Mouse (Mus musculus): Measurements from ENCODE around the gene Abhd17a. TPM values are rescaled to one million over a fixed set of nuclear protein-coding genes. Genes with fewer than 3 reads are reported as not detected.

Abhd17a gene
- total RNA-seq, 2 experiments from 2014 or later, result 94.5 to 102 TPM

DNA sequence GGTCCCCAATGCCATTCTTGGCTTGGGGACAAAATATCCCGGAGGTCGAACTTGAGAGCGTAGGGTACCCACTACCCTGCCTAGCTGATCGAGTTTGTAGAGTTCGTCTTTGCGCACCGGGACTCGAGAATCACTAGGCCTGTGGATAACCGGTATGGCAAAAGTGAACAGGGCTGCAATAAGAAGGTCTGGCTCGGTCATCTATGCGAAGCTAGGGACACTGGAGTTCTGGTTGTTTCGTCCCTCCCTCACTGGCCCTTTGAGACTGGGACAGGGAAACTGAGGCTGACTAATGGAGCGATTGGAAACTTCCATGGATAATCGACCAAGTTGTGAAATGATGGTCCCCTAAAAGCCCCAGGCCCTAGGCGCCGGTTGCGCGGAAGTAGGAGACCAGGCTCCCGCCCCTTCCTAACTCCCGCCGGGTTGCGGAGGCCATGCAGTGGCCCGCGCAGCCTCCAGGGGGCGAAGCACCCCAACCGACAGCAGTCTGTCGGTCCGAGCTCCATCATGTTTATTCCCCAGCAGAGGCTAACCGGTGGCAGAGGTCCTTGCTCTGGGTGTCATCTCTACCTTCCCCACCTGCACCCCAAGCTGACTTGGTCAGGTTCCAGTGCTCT is 11.9 kb downstream of the Abhd17a start:
- DNase-seq (ENCODE audit: low spot score in 2 of 2), result peak; percentile 76 to 82

DNA sequence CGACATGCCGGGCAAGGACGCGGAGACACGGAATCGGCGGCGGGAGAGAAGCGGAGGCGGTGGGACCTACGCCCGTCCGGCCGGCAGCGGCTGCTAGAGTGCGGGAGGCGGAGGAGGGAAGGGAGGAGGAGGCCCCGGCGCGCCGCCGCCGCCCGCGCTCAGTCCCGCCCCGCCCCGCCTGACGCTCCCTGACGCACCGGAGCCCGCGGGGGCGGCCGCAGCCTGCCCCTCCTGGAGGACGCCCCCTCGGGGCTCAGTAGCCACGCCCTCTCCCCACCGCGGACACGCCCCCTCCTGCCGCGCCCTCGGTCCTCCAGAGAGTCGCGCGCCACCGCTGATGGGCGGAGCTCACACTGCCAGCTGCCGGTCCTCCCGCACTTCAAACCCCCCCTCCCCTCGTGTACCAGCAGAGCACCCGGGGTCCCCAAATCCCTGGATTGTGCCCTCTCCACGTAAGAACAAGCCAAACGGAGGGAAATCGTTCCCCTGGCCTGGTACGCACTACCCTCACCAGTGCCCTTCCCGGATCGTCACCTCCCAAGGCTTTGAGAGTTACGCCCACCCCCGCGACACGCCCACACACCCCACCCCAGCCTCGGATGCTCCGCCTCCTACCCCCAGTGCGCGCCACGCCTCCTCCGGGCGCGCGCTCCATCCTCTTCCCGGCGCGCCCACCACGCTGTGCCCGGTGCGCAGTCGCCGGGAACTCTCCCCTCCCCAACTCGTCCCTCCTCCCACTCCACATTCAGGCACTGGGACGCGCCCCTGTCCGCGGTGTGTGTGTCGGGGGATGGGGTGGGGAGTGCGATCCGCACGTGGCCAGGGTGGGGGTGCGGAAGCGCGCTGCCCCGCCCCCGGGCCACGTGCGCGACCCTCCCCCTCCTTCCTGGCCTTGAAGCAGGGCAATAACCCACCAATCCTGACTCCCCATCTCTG is 12.7 kb downstream of the Abhd17a start, which contains the start of gene Klf16:
Gene Klf16 (minus strand): TSS at position 127 of the 936 bp plus-strand sequence.
- DNase-seq (ENCODE audit: low spot score in 2 of 2), result peak; percentile 99 to 100

DNA sequence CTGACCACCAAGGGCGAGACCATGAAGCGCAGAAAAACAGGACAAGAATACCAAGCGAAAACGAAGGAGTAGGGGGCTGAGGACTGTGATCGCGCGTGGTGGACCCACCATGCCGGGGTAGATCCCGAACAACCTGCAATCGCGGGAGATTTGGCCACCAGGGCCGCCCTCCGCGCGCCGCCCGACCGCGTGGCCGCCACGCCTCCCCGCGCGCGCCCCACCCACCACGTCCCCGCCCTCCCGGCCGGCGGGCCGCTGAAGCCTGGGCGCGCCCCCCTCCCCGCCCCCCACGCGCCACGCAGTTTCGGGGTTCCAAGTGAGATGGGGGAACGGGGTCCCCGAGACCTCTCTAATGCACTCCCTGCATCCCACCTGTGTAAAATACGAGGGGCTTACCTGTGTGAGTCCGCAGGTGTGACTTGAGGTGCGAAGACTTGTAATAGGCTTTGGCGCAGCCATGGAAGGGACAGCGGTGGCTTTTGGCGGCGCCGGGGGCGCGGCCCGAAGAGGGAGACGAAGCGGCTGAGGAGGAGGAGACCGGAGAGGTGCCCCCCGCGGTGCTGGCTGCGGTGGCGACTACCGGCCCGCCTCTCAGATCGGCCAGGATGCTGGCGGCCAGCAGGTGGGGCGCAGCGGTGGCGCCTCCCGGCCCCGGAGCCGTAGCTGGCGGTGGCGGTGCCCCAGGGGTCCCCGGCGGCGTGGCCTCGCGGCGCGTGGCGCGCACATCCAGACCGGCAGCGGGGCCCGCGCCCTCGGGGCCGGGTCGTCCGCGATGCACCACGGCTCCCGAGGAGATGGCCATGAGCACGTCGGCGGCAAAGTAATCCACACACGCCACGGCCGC is 13.6 kb downstream of the Abhd17a start:
- peak; percentile 63 to 75 for DNase-seq (ENCODE audit: low spot score in 2 of 2)

- no peak for DNase-seq (ENCODE audit: low spot score in 2 of 2)
Measured at GRCm38 (mm10) chr10:80575925-80576324, 14.2 kb downstream of the Abhd17a start.

GRCm38 (mm10) chr10:80574896-80575295 is 15.2 kb downstream of the Abhd17a start:
- no peak for DNase-seq (ENCODE audit: low spot score in 2 of 2)

DNA sequence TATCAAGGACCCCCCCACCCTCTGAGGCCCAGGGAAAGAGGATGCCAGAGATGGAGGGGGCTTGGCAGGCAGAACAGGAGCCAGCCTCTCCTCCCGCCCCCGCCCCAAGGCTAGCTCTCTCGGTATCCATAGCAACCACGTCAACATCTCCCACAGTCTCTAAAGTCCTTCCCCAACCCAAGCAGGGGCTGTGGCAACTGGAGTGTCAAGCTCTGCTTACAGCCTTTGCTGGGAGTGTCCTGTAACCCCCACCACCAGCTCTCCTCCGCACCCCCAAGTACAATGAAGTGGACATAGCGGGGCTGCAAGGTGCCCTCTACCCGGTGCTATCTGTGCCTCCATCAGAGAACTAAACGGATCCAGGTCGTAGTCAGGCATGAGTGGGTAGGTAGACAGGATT is 16.2 kb downstream of the Abhd17a start:
- DNase-seq (ENCODE audit: low spot score in 2 of 2), result no peak

DNA sequence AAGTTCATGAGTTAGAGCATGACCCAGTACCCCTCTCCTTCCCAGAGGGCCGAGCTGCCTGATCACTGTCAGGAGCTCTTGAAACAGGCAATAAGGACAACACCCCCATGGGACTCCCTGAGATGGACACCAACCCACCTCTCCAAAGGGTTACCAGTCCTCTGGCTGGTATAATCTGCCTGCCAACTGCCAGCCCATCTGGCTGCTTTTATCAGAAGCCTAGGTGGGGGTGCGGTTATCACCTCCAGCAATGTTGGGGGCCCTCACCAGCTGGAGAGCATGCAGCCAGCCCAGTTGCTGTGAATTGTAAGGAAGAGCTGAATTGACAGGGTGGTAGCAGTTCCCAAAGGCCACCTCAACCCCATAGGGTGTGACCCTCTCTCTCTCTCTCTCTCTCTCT is 17.7 kb downstream of the Abhd17a start:
- DNase-seq (ENCODE audit: low spot score in 2 of 2), result no peak

GRCm38 (mm10) chr10:80570871-80571836 is 19.0 kb downstream of the Abhd17a start:
- DNase-seq (ENCODE audit: low spot score in 2 of 2), result no peak

- DNase-seq (ENCODE audit: low spot score in 2 of 2), result no peak
Measured at GRCm38 (mm10) chr10:80570419-80570818, 19.7 kb downstream of the Abhd17a start.

DNA sequence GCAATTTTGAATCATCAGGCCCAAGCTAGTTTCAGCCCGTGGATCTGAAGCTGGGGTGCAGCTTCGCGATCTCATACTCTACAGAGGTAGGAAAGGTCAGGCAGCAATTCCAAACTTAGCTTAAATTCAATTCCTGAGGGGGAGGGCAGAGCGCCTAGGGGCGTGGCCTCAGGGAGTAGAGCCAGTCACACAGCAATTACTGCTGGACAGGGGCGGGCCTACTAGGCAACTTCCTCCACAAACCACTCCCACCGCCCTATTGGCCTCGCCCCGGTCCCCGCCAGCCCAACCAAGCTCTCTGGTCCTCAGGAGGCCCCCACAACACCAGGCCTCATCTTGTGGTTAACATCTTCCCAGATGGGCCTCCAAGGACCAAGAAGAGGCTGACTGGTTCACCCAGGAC is 20.5 kb downstream of the Abhd17a start:
- DNase-seq (ENCODE audit: low spot score in 2 of 2), result peak in 1 of 2 experiments; percentile 57

DNA sequence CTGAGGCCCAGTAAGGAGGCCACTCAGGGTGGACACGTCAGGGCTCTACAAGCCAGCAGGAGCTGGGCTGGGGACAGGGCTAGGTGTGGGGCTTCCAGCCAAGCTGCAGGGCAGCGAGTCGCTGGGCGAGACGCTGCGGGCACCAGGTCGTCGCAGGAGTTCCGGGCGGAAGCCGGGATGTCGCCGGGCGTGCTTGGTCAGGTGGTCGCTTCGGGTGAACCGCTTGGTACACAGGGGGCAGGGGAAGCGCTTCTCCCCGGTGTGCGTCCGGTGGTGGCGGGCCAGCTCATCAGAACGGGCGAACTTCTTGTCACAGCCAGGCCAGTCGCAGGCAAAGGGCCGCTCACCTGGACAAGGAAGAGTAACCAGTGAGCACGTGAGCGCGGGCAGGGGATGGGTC is 21.3 kb downstream of the Abhd17a start:
- DNase-seq (ENCODE audit: low spot score in 2 of 2), result no peak

- peak; percentile 88 to 90 for DNase-seq (ENCODE audit: low spot score in 2 of 2)
Measured at GRCm38 (mm10) chr10:80566375-80567092, 23.6 kb downstream of the Abhd17a start.

DNA sequence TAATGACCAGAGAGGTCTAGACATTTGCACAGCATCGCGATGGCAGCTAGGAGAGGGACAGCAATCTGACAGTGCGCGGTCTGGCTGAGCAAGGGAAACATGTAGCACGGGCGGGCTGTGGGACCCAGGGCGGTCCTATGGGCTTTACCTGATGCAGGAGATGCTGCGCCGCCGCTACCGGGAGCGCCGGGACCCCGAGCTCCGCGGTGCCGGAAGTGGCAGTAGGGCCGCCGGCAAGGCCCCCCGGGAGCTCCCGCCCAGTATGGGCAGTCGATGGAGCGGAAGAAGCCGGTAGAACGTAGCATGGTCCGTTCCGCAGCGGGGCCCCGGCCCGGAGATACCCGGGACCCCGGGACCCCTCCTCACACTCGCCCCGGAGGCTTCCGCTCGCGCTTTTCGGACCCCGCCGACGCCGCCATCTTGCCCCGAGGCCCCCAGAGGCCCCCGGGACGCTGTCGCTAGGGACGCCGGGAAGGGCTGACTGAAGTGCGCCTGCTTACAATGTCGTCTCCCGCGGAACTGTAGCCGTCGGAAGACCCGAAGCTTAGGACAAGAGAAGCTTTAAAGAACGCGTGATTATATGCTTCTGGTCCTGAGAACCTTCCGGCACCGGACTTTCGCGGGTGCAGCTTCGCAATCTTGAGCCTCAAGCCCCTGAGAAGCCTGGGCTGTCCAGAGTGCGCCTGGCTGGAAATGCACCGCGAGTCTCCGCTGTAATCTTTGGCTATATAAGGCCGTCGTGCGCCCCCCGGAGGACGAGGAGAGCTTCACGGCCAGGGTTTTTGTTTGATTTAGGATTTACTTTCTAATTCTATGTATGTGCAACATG is 28.8 kb downstream of the Abhd17a start, which contains the start of gene Rexo1:
Gene Rexo1 (minus strand): TSS at position 445 of the 829 bp plus-strand sequence.
- peak; percentile 88 to 89 for DNase-seq (ENCODE audit: low spot score in 2 of 2)

GRCm38 (mm10) chr10:80560621-80561020 is 29.5 kb downstream of the Abhd17a start:
- DNase-seq (ENCODE audit: low spot score in 2 of 2), result no peak

- no peak for DNase-seq (ENCODE audit: low spot score in 2 of 2)
Measured at GRCm38 (mm10) chr10:80559431-80559830, 30.7 kb downstream of the Abhd17a start.

DNA sequence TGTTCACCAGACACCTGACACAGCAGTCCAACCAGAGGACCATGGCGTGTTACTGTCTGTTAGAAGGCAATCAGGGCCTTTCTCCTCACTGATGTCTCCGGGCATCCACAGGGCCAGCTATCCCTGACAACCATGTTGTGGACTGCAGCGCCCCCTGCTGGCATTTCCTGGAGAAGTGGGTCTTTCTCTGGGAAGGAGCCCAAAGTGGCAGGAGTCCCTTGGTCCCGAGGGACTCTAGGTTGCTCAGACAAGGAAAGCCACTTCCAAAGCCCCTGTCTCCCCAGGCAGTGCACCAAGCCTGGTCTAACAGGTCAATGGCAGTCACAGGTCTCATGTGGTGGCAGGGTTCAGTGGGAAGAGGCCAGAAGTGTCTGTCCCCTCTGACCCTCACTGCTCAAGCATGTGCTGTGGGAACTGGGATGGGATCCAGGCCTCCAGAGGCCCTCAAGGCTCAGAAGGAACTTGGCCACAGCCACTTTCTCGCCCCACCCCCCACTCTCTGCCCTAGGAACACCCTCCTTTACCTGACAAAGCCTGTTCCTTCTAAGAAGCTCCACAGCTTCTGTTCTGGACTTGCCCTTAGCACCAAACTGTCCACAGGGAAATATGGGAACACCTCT is 32.7 kb downstream of the Abhd17a start:
- peak; percentile 89 to 90 for DNase-seq (ENCODE audit: low spot score in 2 of 2)

DNA sequence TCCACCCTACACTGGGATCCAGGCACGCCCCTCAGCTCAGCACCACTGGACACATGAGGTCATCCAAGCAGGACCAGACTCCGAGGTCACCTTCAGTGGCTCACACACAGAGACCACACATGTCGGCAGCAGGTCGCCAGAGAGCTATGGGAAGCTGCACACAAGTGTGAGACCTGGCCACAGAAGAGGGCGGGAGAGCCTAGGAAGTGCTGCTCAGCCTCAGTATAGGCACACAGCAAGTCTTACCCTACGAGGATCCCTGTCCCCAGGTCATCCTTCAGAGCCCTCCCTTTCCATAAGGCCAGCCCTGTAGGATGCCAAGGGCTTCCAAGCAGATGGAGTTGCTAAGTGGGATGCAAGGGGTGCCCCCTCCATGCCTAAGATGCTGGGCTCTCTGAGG is 36.1 kb downstream of the Abhd17a start:
- no peak for DNase-seq (ENCODE audit: low spot score in 2 of 2)

DNA sequence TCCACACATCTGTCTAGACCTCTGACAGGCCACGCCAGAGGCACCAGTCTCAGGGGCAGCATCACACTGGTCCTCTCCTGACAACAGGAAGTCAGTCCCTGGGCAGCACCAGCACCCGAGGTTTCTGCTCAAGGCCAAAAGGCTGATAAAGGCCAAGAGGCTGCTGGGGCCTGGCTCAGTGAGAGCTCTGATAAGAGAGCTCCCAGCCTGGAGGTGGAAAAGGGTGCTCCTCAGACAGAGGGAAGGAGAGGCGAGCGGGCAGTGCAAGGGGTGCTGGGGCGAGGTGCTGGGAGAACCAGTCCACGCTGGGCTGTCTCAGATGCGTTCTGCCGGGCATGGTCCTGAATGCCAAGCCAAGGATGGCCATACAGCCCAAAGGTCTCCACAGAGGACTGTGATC is 36.6 kb downstream of the Abhd17a start:
- no peak for DNase-seq (ENCODE audit: low spot score in 2 of 2)
